Mouse (Mus musculus): ENCODE measurements around the gene Mxra7. TPM values are rescaled to one million over a fixed set of nuclear protein-coding genes. Genes with fewer than 3 reads are reported as not detected.

Gene Mxra7
- polyA plus RNA-seq, 1 experiment from 2014 or later, result 45.2 TPM

Other genes with a start within 250 kb of the Mxra7 start
- gene Ube2o, start 246.6 kb downstream of the Mxra7 start, polyA plus RNA-seq (2016; fragmentation: Nextera tagmentation; extraction: Ambion mirVana), result 17.9 and 19.0 TPM in 2 replicates
- 0.18 and 0.41 TPM in 2 replicates for gene Aanat, start 241.6 kb downstream of the Mxra7 start, polyA plus RNA-seq (2016; fragmentation: Nextera tagmentation; extraction: Ambion mirVana)
- gene Rhbdf2, start 201.0 kb downstream of the Mxra7 start, polyA plus RNA-seq (2016; fragmentation: Nextera tagmentation; extraction: Ambion mirVana), result 1.1 and 1.8 TPM in 2 replicates
- gene Prcd, start 174.5 kb downstream of the Mxra7 start, polyA plus RNA-seq (2016; fragmentation: Nextera tagmentation; extraction: Ambion mirVana), result 0.37 and 0.63 TPM in 2 replicates
- 2.8 and 3.5 TPM in 2 replicates for gene Cygb, start 173.7 kb downstream of the Mxra7 start, polyA plus RNA-seq (2016; fragmentation: Nextera tagmentation; extraction: Ambion mirVana)
- gene St6galnac1, start 52.5 kb downstream of the Mxra7 start, polyA plus RNA-seq (2016; fragmentation: Nextera tagmentation; extraction: Ambion mirVana), result not detected in 2 replicates
- 71.3 and 72.3 TPM in 2 replicates for gene Mettl23, start 15.2 kb upstream of the Mxra7 start, polyA plus RNA-seq (2016; fragmentation: Nextera tagmentation; extraction: Ambion mirVana)
- 92.8 and 95.2 TPM in 2 replicates for gene Jmjd6, start 15.4 kb upstream of the Mxra7 start, polyA plus RNA-seq (2016; fragmentation: Nextera tagmentation; extraction: Ambion mirVana)
- gene Mfsd11, start 24.4 kb upstream of the Mxra7 start, polyA plus RNA-seq (2016; fragmentation: Nextera tagmentation; extraction: Ambion mirVana), result 38.9 and 46.3 TPM in 2 replicates
- 848 and 913 TPM in 2 replicates for gene Srsf2, start 25.0 kb upstream of the Mxra7 start, polyA plus RNA-seq (2016; fragmentation: Nextera tagmentation; extraction: Ambion mirVana)
- gene Mgat5b, start 90.8 kb upstream of the Mxra7 start, polyA plus RNA-seq (2016; fragmentation: Nextera tagmentation; extraction: Ambion mirVana), result 17.7 and 22.5 TPM in 2 replicates

All from midbrain, embryonic 12.5 days (tissue).